Mouse (Mus musculus) MEL (cell line): ENCODE measurements around the gene Tmem198. TPM values are rescaled to one million over a fixed set of nuclear protein-coding genes. Genes with fewer than 3 reads are reported as not detected.
A peak's percentile ranks its signal among the peaks of the same experiment; 100 is the strongest.

Experiments used
- DNase-seq: peaks from one replicate; pipeline ENCODE4 v3.0.0; 2011; ENCODE audit warnings: low read depth, low spot score
- H3K27ac ChIP-seq: 2 replicates; pipeline ENCODE4 v1.5.1; 2012; ENCODE audit warnings: low read depth, mild to moderate bottlenecking, control low read depth, low read length, moderate library complexity; ENCODE audit not compliant: control insufficient read depth
- H3K27me3 ChIP-seq, 2 experiments: fragments of 150-350 bp in 1 of 2; sonication (generic) in 1 of 2; 2 replicates each; pipeline ENCODE4 v1.6.1; 2012; ENCODE audit warnings: low read length in 2 of 2, mild to moderate bottlenecking in 2 of 2, improper control_type of control experiment in 1 of 2, moderate library complexity in 1 of 2; ENCODE audit not compliant: insufficient read depth in 2 of 2, control insufficient read depth in 1 of 2
- H3K36me3 ChIP-seq, 2 experiments: 2 replicates each; pipeline ENCODE4 v1.6.1; 2012 to 2014; ENCODE audit warnings: low read length in 2 of 2, improper control_type of control experiment in 1 of 2, inconsistent platforms in 1 of 2, mild to moderate bottlenecking in 1 of 2; ENCODE audit not compliant: insufficient read depth in 2 of 2, control insufficient read depth in 1 of 2
- H3K4me1 ChIP-seq, 2 experiments: fragments of 150-350 bp in 1 of 2; sonication (generic) in 1 of 2; 2 replicates each; pipeline ENCODE4 v1.6.1; 2012; ENCODE audit warnings: low read length in 2 of 2, improper control_type of control experiment in 1 of 2, mild to moderate bottlenecking in 1 of 2; ENCODE audit not compliant: insufficient read depth in 2 of 2, control insufficient read depth in 1 of 2
- H3K4me3 ChIP-seq, 2 experiments: fragments of 150-350 bp in 1 of 2; sonication (generic) in 1 of 2; 2 replicates each; pipeline ENCODE4 v1.5.1; 2012; ENCODE audit warnings: low read depth in 2 of 2, low read length in 2 of 2, mild to moderate bottlenecking in 2 of 2, moderate library complexity in 2 of 2, control low read depth in 1 of 2, improper control_type of control experiment in 1 of 2; ENCODE audit not compliant: control insufficient read depth in 1 of 2, insufficient read depth in 1 of 2
- H3K79me2 ChIP-seq: 2 replicates; pipeline ENCODE4 v1.6.1; 2012; ENCODE audit warnings: mild to moderate bottlenecking, low read length, moderate library complexity; ENCODE audit not compliant: control insufficient read depth, poor library complexity, insufficient read depth
- H3K9ac ChIP-seq: 2 replicates; pipeline ENCODE4 v1.6.1; 2012; ENCODE audit warnings: low read depth, mild to moderate bottlenecking, control low read depth, low read length, moderate library complexity; ENCODE audit not compliant: control insufficient read depth, poor library complexity, severe bottlenecking
- H3K9me3 ChIP-seq: fragments of 150-350 bp; sonication (generic); replicated peaks from 2 replicates; pipeline ENCODE4 v1.6.1; 2012; ENCODE audit warnings: mild to moderate bottlenecking, low read length, improper control_type of control experiment, moderate library complexity; ENCODE audit not compliant: insufficient read depth
- CTCF ChIP-seq, 3 experiments: IDR thresholded peaks in 2 of 3; conservative IDR thresholded peaks in 1 of 3; 2 replicates each; pipeline ENCODE4 v1.5.1; 2011 to 2012; ENCODE audit warnings: low read length in 3 of 3, low read depth in 2 of 3, mild to moderate bottlenecking in 2 of 3, improper control_type of control experiment in 1 of 3, inconsistent platforms in 1 of 3, mixed read lengths in 1 of 3, moderate library complexity in 1 of 3; ENCODE audit not compliant: control insufficient read depth in 1 of 3, insufficient read depth in 1 of 3, poor library complexity in 1 of 3, severe bottlenecking in 1 of 3
- E2F4 ChIP-seq: IDR thresholded peaks from 2 replicates; pipeline ENCODE4 v1.6.1; 2011; ENCODE audit warnings: low read depth, low read length, improper control_type of control experiment, borderline replicate concordance
- ELF1 ChIP-seq: IDR thresholded peaks from 2 replicates; pipeline ENCODE4 v1.6.1; 2014; ENCODE audit warnings: low read depth, mild to moderate bottlenecking, inconsistent platforms, low read length, improper control_type of control experiment, moderate library complexity
- GATA1 ChIP-seq: IDR thresholded peaks from 2 replicates; pipeline ENCODE4 v1.6.1; 2011; ENCODE audit warnings: low read depth, low read length, improper control_type of control experiment
- HCFC1 ChIP-seq: IDR thresholded peaks from 2 replicates; pipeline ENCODE4 v1.6.1; 2012; ENCODE audit warnings: low read depth, mild to moderate bottlenecking, inconsistent platforms, low read length, improper control_type of control experiment, moderate library complexity
- MAFK ChIP-seq: IDR thresholded peaks from 2 replicates; pipeline ENCODE4 v1.6.1; 2011; ENCODE audit warnings: low read depth, mild to moderate bottlenecking, low read length, improper control_type of control experiment, borderline replicate concordance
- MAX ChIP-seq: IDR thresholded peaks from 2 replicates; pipeline ENCODE4 v1.6.1; 2011; ENCODE audit warnings: low read length, improper control_type of control experiment
- MXI1 ChIP-seq: IDR thresholded peaks from 2 replicates; pipeline ENCODE4 v1.6.1; 2011; ENCODE audit warnings: mild to moderate bottlenecking, low read depth, low read length, improper control_type of control experiment
- MYB ChIP-seq: IDR thresholded peaks from 2 replicates; pipeline ENCODE4 v1.6.1; 2011; ENCODE audit warnings: mild to moderate bottlenecking, low read depth, low read length, improper control_type of control experiment
- NELFE ChIP-seq: IDR thresholded peaks from 2 replicates; pipeline ENCODE4 v1.6.1; 2011; ENCODE audit warnings: low read depth, low read length, improper control_type of control experiment
- NRF1 ChIP-seq: IDR thresholded peaks from 2 replicates; pipeline ENCODE4 v1.6.1; 2014; ENCODE audit warnings: low read depth, mild to moderate bottlenecking, inconsistent platforms, low read length, improper control_type of control experiment, moderate library complexity; ENCODE audit not compliant: poor library complexity, insufficient read depth, severe bottlenecking
- POLR2A ChIP-seq, 2 experiments: IDR thresholded peaks; 2 replicates each; pipeline ENCODE4 v1.6.1; 2011 to 2012; ENCODE audit warnings: low read length in 2 of 2, mild to moderate bottlenecking in 2 of 2, control low read depth in 1 of 2, improper control_type of control experiment in 1 of 2, low read depth in 1 of 2, moderate library complexity in 1 of 2; ENCODE audit not compliant: control insufficient read depth in 1 of 2, insufficient read depth in 1 of 2, poor library complexity in 1 of 2
- POLR2AphosphoS2 ChIP-seq: IDR thresholded peaks from 2 replicates; pipeline ENCODE4 v1.6.1; 2011; ENCODE audit warnings: low read length, improper control_type of control experiment
- POLR2AphosphoS5 ChIP-seq: IDR thresholded peaks from 2 replicates; pipeline ENCODE4 v1.6.1; 2012; ENCODE audit warnings: low read depth, borderline replicate concordance, mild to moderate bottlenecking, inconsistent platforms, low read length, moderate library complexity, mixed read lengths
- RCOR1 ChIP-seq: IDR thresholded peaks from 2 replicates; pipeline ENCODE4 v1.6.1; 2012; ENCODE audit warnings: low read depth, mild to moderate bottlenecking, inconsistent platforms, low read length, improper control_type of control experiment
- TAL1 ChIP-seq: IDR thresholded peaks from 2 replicates; pipeline ENCODE4 v1.6.1; 2012; ENCODE audit warnings: mild to moderate bottlenecking, inconsistent platforms, low read length, moderate library complexity, mixed read lengths
- TCF12 ChIP-seq: IDR thresholded peaks from 2 replicates; pipeline ENCODE4 v1.6.1; 2014; ENCODE audit warnings: low read depth, mild to moderate bottlenecking, inconsistent platforms, low read length, improper control_type of control experiment, moderate library complexity
- UBTF ChIP-seq: IDR thresholded peaks from 2 replicates; pipeline ENCODE4 v1.6.1; 2012; ENCODE audit warnings: low read depth, mild to moderate bottlenecking, inconsistent platforms, low read length, improper control_type of control experiment, moderate library complexity, borderline replicate concordance; ENCODE audit not compliant: insufficient read depth
- ZC3H11A ChIP-seq: IDR thresholded peaks from 2 replicates; pipeline ENCODE4 v1.6.1; 2012; ENCODE audit warnings: low read depth, mild to moderate bottlenecking, inconsistent platforms, low read length, improper control_type of control experiment
- ZKSCAN1 ChIP-seq: IDR thresholded peaks from 2 replicates; pipeline ENCODE4 v1.6.1; 2012; ENCODE audit warnings: low read depth, mild to moderate bottlenecking, inconsistent platforms, low read length, improper control_type of control experiment, moderate library complexity
- ZNF384 ChIP-seq: IDR thresholded peaks from 2 replicates; pipeline ENCODE4 v1.6.1; 2012; ENCODE audit warnings: low read depth, mild to moderate bottlenecking, inconsistent platforms, low read length, improper control_type of control experiment
- polyA plus RNA-seq, 2 experiments: library from polyadenylated mRNA; stranded (reverse) in 1 of 2; unstranded in 1 of 2; fragments of >175 nt in 1 of 2; fragments of >200 nt in 1 of 2; gene quantifications; 2 replicates each; pipeline versions ENCODE4 v1.2.1 to v1.2.4; 2012; ENCODE audit warnings: low replicate concordance in 2 of 2, low read depth in 1 of 2; ENCODE audit not compliant: insufficient read length in 2 of 2, insufficient read depth in 1 of 2, missing spikeins in 1 of 2
- total RNA-seq: library from RNA; depleted of rRNA; stranded (reverse); fragments of 300-350 nt; gene quantifications from 2 replicates; pipeline ENCODE4 v1.2.3, GENCODE M21; 2012

The Tmem198 gene
- total and polyA plus RNA-seq, 3 experiments: 0.65 to 1.4 TPM; not detected in 1

DNA sequence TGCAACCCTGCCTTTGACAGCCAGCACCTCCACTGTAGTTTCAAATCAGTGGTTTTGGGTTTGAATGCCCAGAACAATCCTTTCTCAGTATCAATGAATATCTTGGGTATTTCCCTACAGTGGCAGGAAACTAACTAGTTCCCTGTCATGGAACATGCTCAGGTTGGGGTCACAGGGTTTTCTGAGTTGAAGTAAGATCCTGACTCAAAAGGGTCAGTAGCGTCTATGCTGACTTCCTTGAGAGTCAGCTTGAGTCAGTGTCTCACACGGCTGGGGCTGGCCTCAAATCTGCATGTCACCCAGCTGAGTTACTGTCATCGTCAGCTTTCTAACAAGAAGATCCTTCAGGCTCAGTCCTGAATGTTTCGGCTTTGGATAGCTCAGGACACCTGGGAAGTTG lies 19.6 kb downstream of the Tmem198 start:
- Histone ChIP-seq H3K9ac (no peak overlapping the region), H3K9me3 (no peaks in the 10 kb centered on the region), H3K79me2 (no peaks in the 10 kb centered on the region), H3K4me1 (no peaks in the 10 kb centered on the region), H3K4me3 (no peak overlapping the region), H3K36me3 (no peaks in the 10 kb centered on the region), H3K27ac (no peak overlapping the region), H3K27me3 (0 out of 4 replicates have a peak, but pooled peaks cover 0 to 1% of the 10 kb centered on the region in 2 experiments)
- TF ChIP-seq NRF1: no peak
- no peak for TF ChIP-seq MAFK
- TF ChIP-seq POLR2AphosphoS5: no peak
- no peak for TF ChIP-seq TCF12
- TF ChIP-seq TAL1: no peak
- no peak for TF ChIP-seq UBTF
- no peak for TF ChIP-seq POLR2AphosphoS2
- TF ChIP-seq HCFC1: no peak
- TF ChIP-seq POLR2A (IDR thresholded peaks at IDR 0.05; ENCODE audit: control insufficient read depth in 1 of 2, insufficient read depth in 1 of 2, low read depth in 1 of 2, low read length in 2 of 2, poor library complexity in 1 of 2): no peak
- TF ChIP-seq MAX: no peak
- no peak for TF ChIP-seq E2F4
- no peak for TF ChIP-seq ZC3H11A
- no peak for TF ChIP-seq ZKSCAN1
- TF ChIP-seq GATA1: no peak
- no peak for TF ChIP-seq MXI1
- TF ChIP-seq ELF1: no peak
- TF ChIP-seq NELFE: no peak
- no peak for TF ChIP-seq RCOR1
- TF ChIP-seq ZNF384: no peak
- no peak for TF ChIP-seq MYB
- DNase-seq: no peak

DNA sequence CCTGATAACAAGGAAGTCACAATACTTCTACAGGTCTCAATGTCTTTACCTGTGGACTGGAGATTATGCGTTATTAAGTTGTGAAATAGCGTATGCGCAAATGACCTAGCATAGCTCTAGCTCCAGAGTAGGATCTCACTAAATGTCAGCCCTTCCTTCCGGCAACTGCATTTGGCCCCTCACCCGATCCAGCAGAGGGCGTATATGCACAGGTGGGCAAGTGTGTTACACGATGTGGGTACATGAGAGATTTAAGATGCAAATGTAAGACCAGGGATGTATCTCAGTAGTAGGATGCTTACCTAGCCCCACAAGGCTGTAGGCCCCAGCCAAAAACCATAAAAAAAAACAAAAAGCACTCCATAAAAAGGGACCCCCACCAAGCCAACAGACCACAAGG lies 20.1 kb downstream of the Tmem198 start:
- DNase-seq: no peak
- H3K9me3 ChIP-seq: no peaks in the 10 kb centered on the region
- H3K9ac ChIP-seq: no peak overlapping the region
- no peaks in the 10 kb centered on the region for H3K36me3 ChIP-seq
- H3K4me1 ChIP-seq: no peaks in the 10 kb centered on the region
- no peak overlapping the region for H3K4me3 ChIP-seq
- no peaks in the 10 kb centered on the region for H3K27me3 ChIP-seq
- no peak overlapping the region for H3K27ac ChIP-seq
- peak in 1 of 3 experiments; percentile 17; a peak in 1 of 6 replicates for TF ChIP-seq CTCF (IDR thresholded peaks at IDR 0.05 in 2 of 3, conservative IDR thresholded peaks at IDR 0.05 in 1 of 3; ENCODE audit: control insufficient read depth in 1 of 3, insufficient read depth in 1 of 3, low read depth in 2 of 3, low read length in 3 of 3, poor library complexity in 1 of 3, severe bottlenecking in 1 of 3)
- no peak for TF ChIP-seq RCOR1
- TF ChIP-seq, all 39 proteins: peak for 1
- H3K79me2 ChIP-seq: no peaks in the 10 kb centered on the region
